Mouse (Mus musculus) erythroblast, embryonic 14.5 days (primary cell): ENCODE results near the gene Zfp160. TPM values are rescaled to one million over a fixed set of nuclear protein-coding genes. Genes with fewer than 3 reads are reported as not detected.
"Not testable (repeated sequence)": the region's sequence is repeated elsewhere in the genome, so short reads cannot be mapped to it uniquely, and the experiment has no call there.

Experiments
- H3K27me3 ChIP-seq: 2 replicates; pipeline ENCODE4 v1.6.1; 2012; ENCODE audit warnings: inconsistent platforms; ENCODE audit not compliant: control insufficient read depth
- H3K36me3 ChIP-seq: 2 replicates; pipeline ENCODE4 v1.6.1; 2012; ENCODE audit warnings: mild to moderate bottlenecking, inconsistent platforms; ENCODE audit not compliant: control insufficient read depth
- H3K4me1 ChIP-seq: 2 replicates; pipeline ENCODE4 v1.6.1; 2012; ENCODE audit warnings: inconsistent platforms; ENCODE audit not compliant: control insufficient read depth
- H3K4me3 ChIP-seq: replicated peaks from 2 replicates; pipeline ENCODE3; 2012; ENCODE audit warnings: moderate library complexity, mild to moderate bottlenecking, inconsistent platforms
- H3K9me3 ChIP-seq: 2 replicates; pipeline ENCODE4 v1.6.1; 2012; ENCODE audit warnings: low read length, inconsistent platforms, mixed read lengths; ENCODE audit not compliant: control insufficient read depth
- GATA1 ChIP-seq: IDR thresholded peaks from 2 replicates; pipeline ENCODE4 v1.6.1; 2012; ENCODE audit warnings: low read length, inconsistent platforms, mixed read lengths
- TAL1 ChIP-seq: IDR thresholded peaks from 3 replicates; pipeline ENCODE4 v1.6.1; 2012; ENCODE audit warnings: low read length, inconsistent platforms, mixed read lengths
- polyA plus RNA-seq: library from polyadenylated mRNA; stranded (reverse); fragments of >175 nt; gene quantifications from 2 replicates; pipeline ENCODE4 v1.2.3, GENCODE M21; 2012

The Zfp160 gene
- 0.06 TPM in 2 replicates for polyA plus RNA-seq

DNA sequence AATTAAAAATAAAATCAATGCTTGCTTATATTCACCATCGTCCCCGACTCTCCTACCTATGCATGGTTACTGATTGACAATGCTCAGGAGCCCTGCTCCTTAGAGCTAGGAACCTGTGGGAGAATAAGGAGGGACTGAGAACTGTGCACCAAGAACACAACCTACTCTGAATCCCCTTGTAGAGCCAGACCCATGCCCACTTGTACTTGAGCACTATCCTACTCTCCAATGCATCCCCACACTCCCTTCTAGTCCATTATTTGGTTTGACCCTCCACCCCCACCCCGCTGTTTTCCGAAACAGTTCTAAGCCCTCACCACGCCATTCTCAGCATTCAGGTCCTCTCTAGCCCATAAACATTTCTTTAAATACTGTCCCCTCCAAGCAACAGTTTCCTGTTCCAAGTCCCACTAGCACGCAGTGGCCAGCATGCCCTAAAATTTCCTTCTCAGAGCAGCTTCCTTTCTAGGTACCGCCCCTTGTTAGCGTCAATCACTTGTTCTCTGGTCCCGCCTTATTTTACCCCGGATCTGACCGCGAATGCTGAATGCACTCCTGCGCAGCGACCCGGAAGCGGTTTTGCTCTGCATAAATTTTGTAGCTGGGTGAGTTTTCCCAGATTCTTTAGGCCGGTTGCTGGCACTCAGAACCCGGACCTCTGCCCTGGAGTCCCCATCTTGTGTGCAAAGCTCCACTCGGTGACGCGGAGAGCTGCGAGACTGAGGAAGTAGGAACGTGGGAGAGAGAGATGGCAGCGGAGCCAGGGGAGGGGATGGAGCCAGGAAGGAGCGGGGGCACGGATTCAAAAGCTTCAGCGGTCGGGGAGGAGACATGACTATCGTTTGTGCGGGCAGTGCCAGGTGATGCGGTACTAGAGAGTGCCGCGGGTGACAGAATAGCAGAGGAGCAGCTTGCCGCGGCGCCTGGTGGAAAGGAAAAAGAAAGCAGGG is at the start of gene Zfp160:
TSS of gene Zfp160 (plus strand) at position 522 of the 950 bp plus-strand sequence.
- Histone ChIP-seq H3K9me3 (no peaks in the 10 kb centered on the region), H3K36me3 (peaks cover 25% of the 10 kb centered on the region), H3K27me3 (no peaks in the 10 kb centered on the region), H3K4me3 (peak within 1 kb of the TSS; percentile 95), H3K4me1 (peaks cover 23% of the 10 kb centered on the region)
- TF ChIP-seq GATA1 (no peak), TAL1 (no peak)

DNA sequence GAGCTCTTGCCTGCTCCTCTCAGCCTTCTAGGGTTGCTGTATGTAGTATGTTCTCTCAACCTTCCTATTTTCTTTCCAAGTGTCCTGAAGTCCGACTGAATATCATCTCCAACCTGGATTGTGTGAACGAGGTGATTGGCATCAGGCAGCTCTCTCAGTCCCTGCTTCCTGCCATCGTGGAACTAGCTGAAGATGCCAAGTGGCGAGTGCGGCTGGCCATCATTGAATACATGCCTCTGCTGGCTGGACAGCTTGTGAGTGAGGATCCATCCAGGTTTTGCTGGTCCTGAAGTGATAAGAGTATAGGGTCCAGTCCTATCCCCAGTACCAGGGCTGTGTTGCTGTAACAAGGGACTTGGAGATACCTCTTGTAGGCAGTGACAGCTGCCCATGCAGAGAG is 48.3 kb upstream of the Zfp160 start:
- Histone ChIP-seq H3K27me3 (no peaks in the 10 kb centered on the region), H3K4me1 (no peaks in the 10 kb centered on the region), H3K4me3 (no peak overlapping the region), H3K36me3 (peaks cover 100% of the 10 kb centered on the region), H3K9me3 (no peaks in the 10 kb centered on the region)
- no peak for TF ChIP-seq GATA1
- no peak for TF ChIP-seq TAL1

DNA sequence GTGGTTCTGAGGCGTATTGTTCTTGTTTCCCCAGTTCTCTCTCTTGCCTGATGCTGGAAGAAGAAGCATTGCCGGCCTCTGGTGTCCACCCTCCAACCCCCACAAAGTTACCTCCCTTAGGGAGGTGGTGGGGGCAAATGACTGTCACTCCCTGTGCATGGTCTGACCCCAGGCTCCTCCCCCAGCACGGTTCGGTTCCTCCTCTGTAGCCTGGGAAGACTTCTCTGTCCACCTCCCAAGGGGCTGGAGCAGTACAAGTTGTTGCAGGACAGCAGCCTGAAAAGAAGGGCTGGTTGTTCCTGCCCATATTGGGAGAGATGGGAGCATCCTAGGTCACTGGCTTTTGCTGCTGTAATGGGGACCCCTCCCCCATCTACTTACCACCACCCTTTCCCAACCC is 43.3 kb upstream of the Zfp160 start:
- no peaks in the 10 kb centered on the region for H3K9me3 ChIP-seq
- peaks cover 84% of the 10 kb centered on the region for H3K36me3 ChIP-seq
- H3K4me3 ChIP-seq = no peak overlapping the region
- H3K27me3 ChIP-seq = no peaks in the 10 kb centered on the region
- H3K4me1 ChIP-seq = no peaks in the 10 kb centered on the region
- no peak for TF ChIP-seq TAL1
- no peak for TF ChIP-seq GATA1

DNA sequence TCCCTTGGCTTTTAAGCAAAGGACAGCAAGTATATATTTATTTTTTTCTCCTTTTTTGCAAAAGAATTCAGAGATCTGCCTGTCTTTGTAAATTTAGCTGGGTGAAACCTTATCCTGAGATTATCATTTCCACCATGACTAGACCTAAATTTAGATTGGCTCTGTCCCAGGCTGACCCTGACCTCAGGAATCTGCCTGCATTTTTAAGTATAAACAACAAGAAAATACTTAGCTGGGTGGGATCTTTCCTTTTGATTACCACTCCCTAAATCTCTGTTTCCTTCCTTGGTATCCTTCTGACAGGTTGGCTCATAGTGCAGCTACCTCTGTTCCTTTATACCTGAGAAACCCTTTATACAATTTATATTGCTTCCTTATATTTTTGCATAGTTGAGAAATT is 42.0 kb upstream of the Zfp160 start:
- TF ChIP-seq TAL1 = no peak
- TF ChIP-seq GATA1 = no peak
- Histone ChIP-seq H3K4me3 (no peak overlapping the region), H3K9me3 (no peaks in the 10 kb centered on the region), H3K36me3 (peaks cover 72% of the 10 kb centered on the region), H3K27me3 (no peaks in the 10 kb centered on the region), H3K4me1 (no peaks in the 10 kb centered on the region)

DNA sequence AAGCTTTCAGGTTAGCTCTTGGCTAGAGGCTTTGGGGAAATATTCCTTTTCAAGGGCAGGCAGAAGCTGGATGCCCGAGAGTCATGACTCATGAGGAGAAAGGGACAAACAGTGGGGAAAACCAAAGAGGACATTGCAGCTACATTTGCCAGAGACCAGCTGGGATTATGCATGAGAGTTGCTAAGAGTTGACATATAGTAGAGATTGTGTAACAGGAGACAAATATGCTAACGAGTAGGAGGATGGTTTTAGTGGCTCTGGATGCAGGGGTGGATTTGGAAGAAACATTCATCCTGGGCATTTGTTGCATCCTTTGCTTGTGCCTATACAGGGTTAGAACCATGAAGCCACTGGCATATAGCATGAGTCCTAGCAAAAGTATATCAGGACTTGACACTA is 15.0 kb upstream of the Zfp160 start:
- no peak for TF ChIP-seq TAL1
- TF ChIP-seq GATA1 = no peak
- Histone ChIP-seq H3K4me3 (no peak overlapping the region), H3K27me3 (no peaks in the 10 kb centered on the region), H3K4me1 (no peaks in the 10 kb centered on the region), H3K36me3 (no peaks in the 10 kb centered on the region), H3K9me3 (no peaks in the 10 kb centered on the region)

DNA sequence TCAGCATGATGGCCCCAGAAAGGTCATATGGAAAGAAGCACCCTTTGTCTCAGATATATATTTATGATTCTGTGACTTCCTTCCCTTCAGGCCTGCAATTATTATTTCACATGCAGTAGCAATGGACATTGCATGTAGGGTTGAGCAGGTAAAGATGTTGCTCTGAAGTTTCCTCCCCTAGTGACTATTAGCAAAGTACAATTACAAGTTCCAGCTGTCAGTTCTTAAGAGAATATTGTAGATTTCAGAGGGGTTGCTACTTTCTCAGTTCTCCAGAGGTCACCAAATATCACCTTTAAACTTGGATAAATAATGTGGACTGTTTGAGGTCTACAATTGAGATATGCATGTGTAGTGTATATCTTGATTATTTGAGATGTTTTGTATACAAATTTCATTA is 12.3 kb upstream of the Zfp160 start, which contains the start of gene Vmn1r233:
TSS of gene Vmn1r233 (minus strand) at position 101 of the 400 bp plus-strand sequence.
- no peaks in the 10 kb centered on the region for H3K4me1 ChIP-seq
- no peaks in the 10 kb centered on the region for H3K9me3 ChIP-seq
- no peak within 1 kb of the TSS for H3K4me3 ChIP-seq
- H3K27me3 ChIP-seq = no peaks in the 10 kb centered on the region
- no peaks in the 10 kb centered on the region for H3K36me3 ChIP-seq
- no peak for TF ChIP-seq TAL1
- no peak for TF ChIP-seq GATA1

DNA sequence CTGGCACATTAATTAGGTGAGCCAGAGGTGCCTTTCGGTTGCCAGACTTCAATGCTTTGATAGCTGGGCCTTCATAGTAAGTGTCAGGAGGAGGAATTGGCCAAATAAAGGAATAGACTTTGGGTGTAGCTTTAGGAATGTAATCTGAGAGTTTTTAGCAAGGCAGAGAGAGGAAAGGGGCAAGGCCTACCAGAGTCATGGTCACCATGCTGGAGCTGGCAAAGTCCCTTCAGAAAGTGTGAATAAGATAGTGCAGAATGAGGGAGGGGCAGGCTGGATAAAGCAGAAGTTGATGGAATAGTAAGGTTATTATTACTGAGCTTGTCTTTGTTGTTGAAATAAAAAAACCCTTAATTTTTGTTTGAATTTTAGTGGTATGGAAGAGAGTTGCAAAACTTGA is 1.0 kb downstream of the Zfp160 start:
- H3K4me1 ChIP-seq = peaks cover 24% of the 10 kb centered on the region
- no peaks in the 10 kb centered on the region for H3K9me3 ChIP-seq
- H3K27me3 ChIP-seq = no peaks in the 10 kb centered on the region
- peak overlapping the region; percentile 95 for H3K4me3 ChIP-seq
- no peak for TF ChIP-seq GATA1
- no peak for TF ChIP-seq TAL1
- peaks cover 25% of the 10 kb centered on the region for H3K36me3 ChIP-seq

DNA sequence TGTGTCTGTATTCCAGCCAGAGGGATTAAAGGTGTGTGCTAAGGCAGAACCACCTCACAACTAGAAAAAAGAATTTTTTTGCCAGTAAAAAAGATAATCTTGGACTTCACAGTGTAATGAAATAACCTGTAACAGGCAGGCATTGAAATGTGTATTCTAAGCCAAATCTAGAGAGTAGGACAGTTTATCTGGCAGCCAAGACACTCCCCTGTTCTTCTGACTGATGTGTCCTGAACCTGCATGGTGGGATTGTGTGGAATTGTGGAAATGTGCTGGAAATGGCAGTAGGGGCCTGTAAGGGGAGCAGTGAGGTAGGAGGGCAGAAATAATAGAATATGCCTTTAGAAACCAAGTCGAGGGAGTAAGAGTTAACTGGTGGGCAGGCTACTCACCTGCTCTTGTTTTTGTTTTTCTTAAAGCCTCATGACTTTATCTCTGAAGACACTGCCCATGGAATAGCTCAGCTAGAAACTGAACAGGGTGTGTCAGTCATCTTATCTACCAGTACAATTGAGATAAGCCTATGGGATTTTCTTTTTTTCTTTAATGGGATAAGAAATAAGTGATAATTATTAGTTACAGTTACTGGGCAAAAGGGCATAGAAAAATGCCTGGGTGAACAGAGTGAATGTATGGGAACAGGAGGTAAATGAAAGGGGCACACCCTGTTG is 9.8 kb downstream of the Zfp160 start:
- Histone ChIP-seq H3K4me3 (no peak overlapping the region), H3K36me3 (peaks cover 62% of the 10 kb centered on the region), H3K9me3 (no peaks in the 10 kb centered on the region), H3K4me1 (peaks cover 34% of the 10 kb centered on the region), H3K27me3 (no peaks in the 10 kb centered on the region)
- TF ChIP-seq GATA1 (no peak), TAL1 (no peak)

DNA sequence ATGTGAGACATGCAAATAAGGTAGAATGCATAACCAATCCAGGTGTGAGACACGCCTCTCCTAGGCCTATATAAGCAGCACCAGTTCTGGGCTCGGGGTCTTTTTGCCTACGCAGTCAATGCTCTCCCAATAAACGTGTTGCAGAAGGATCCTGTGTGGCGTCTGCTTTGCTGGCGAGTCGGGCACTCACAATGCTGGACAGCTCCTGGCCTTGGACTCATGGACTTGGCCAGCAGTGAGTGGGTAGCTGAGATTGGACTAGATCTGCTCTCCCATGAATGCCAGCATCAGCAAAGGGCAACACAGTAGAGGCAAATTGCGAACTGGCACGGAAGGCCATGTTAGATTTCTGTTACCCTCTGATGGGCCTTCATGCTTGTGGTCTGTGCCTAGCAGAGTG is 39.3 kb downstream of the Zfp160 start:
- not testable (repeated sequence) for H3K27me3 ChIP-seq, H3K4me1 ChIP-seq, H3K36me3 ChIP-seq, H3K9me3 ChIP-seq, H3K4me3 ChIP-seq
